Mouse (Mus musculus): ENCODE results near the gene Cd180.

DNA sequence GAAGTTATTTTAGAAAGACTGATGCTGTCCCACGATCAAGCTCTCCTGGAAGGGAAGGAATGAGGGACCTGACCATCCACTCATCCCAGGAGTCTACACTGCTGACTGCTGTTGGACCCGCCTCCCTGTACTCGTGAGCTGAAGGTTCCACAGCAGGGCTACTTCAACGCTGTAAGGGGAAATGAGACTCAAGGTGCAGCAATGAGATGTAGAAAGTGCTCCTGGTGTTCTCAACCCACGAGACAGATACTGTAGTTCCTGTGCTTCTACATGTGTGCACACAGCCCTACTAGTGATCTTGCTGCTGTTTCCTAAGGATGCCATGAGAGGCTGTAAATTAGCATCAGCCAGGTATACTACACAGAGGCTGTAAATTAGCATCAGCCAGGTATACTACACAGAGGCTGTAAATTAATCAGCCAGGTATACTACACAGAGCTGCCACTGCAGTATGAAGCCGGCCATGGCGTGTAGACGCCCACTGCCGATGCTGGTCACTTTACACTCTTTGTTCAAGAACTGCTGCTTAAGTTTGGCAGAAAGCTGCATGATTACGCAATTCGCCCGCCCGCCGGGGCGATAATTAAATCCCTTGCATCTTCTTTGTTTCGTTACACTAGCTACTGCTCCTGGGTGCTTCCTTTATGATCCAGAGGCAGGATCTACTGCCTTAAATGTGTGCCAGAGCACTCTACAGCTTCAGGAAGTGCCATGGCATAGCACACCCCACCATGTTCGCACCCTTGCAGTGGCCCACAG lies 53.6 kb downstream of the Cd180 start:
- no peak for TF ChIP-seq POLR2A (IDR thresholded peaks at IDR 0.05; ENCODE audit: borderline replicate concordance, low read depth, low read length)
- no peak for TF ChIP-seq CTCF (IDR thresholded peaks at IDR 0.05; ENCODE audit: low read depth, low read length)
